8 mouse cellular contexts compared by ENCODE assay signal in genomic region chr6:34029746-34030027, GRCm38 (mm10). TPM values are rescaled to one million over a fixed set of nuclear protein-coding genes. Genes with fewer than 3 reads are reported as not detected.
DNase-seq lines count a peak whose midpoint lies in the region; ATAC-seq and TF ChIP-seq lines count a peak whose summit lies in the region.

No protein-coding gene starts in this region.

- TF ChIP-seq CTCF in heart, postnatal 0 days (IDR thresholded peaks at IDR 0.05; ENCODE audit: low read depth): no peak
- TF ChIP-seq CTCF in bone marrow macrophage, adult 2 months (IDR thresholded peaks at IDR 0.05; ENCODE audit: low read depth, low read length): no peak
- TF ChIP-seq CTCF in hindbrain, postnatal 0 days (IDR thresholded peaks at IDR 0.05; ENCODE audit: low read depth): no peak

- DNase-seq in heart, postnatal 0 days (ENCODE audit: low spot score): no peak
- DNase-seq in heart, postnatal 36 days: no peak
- no peak for DNase-seq in hindbrain, postnatal 0 days (ENCODE audit: low spot score)
- DNase-seq in midbrain, embryonic 14.5 days: no peak
- no peak for DNase-seq in embryo, embryonic 11 days
- DNase-seq in Muller cell, postnatal 12 days (ENCODE audit: inconsistent ontology term): no peak
- DNase-seq in urinary bladder, postnatal 36 days (ENCODE audit: low spot score in 2 of 2): no peak

- intact Hi-C loops in heart, postnatal 36 days (cut with DNase I): loop anchor here (5.0 kb wide), 1 partner anchor 148 kb away; the partner anchor contains the start of gene Slc35b4

- 0% methylated on average over 4 of the region's 4 CpGs for WGBS in heart, postnatal 0 days
- WGBS in hindbrain, postnatal 0 days: 3% methylated on average over 4 of the region's 4 CpGs
- WGBS in midbrain, embryonic 14.5 days: 0% methylated on average over 4 of the region's 4 CpGs

- no peak for TF ChIP-seq POLR2A in bone marrow macrophage, adult 2 months (IDR thresholded peaks at IDR 0.05; ENCODE audit: borderline replicate concordance, low read depth, low read length)

- no peak overlapping the region for H3K27ac ChIP-seq in heart, postnatal 0 days (ENCODE audit: low read depth)
- no peak overlapping the region for H3K27ac ChIP-seq in bone marrow macrophage, adult 2 months (ENCODE audit: insufficient read depth, low read depth, low read length)
- H3K27ac ChIP-seq in hindbrain, postnatal 0 days: 0 out of 2 replicates have a peak overlapping the region, but pooled peaks have one; percentile 63
- no peak overlapping the region for H3K27ac ChIP-seq in midbrain, embryonic 14.5 days (replicated peaks; ENCODE audit: low read depth, low read length)

- no peaks in the 10 kb centered on the region; the same call in 1 of the 2 replicates for H3K27me3 ChIP-seq in heart, postnatal 0 days (ENCODE audit: control insufficient read depth, insufficient read depth, low read length)
- H3K27me3 ChIP-seq in hindbrain, postnatal 0 days (ENCODE audit: insufficient read depth, low read length): no peaks in the 10 kb centered on the region
- no peaks in the 10 kb centered on the region for H3K27me3 ChIP-seq in midbrain, embryonic 14.5 days (ENCODE audit: control insufficient read depth, insufficient read depth, low read length)

- H3K9ac ChIP-seq in heart, postnatal 0 days (replicated peaks; ENCODE audit: low read depth, low read length): peak overlapping the region; percentile 36
- H3K9ac ChIP-seq in hindbrain, postnatal 0 days (replicated peaks; ENCODE audit: low read length): peak overlapping the region; percentile 47
- peak overlapping the region; percentile 52; the same call in 1 of the 2 replicates for H3K9ac ChIP-seq in midbrain, embryonic 14.5 days (replicated peaks; ENCODE audit: low read length)

- H3K4me1 ChIP-seq in heart, postnatal 0 days (ENCODE audit: control insufficient read depth, insufficient read depth): no peaks in the 10 kb centered on the region
- H3K4me1 ChIP-seq in bone marrow macrophage, adult 2 months (ENCODE audit: control insufficient read depth, insufficient read depth, low read length): peaks cover 8% of the 10 kb centered on the region
- no peaks in the 10 kb centered on the region for H3K4me1 ChIP-seq in hindbrain, postnatal 0 days (ENCODE audit: insufficient read depth, low read length)
- H3K4me1 ChIP-seq in midbrain, embryonic 14.5 days (ENCODE audit: control insufficient read depth, insufficient read depth, low read length): peaks cover 3% of the 10 kb centered on the region; the same call in 1 of the 2 replicates

- peak overlapping the region; percentile 87 for H3K4me2 ChIP-seq in heart, postnatal 0 days (ENCODE audit: low read depth, low read length)
- H3K4me2 ChIP-seq in hindbrain, postnatal 0 days (ENCODE audit: low read depth, low read length): peak overlapping the region; percentile 74
- H3K4me2 ChIP-seq in midbrain, embryonic 14.5 days (ENCODE audit: low read length): peak overlapping the region; percentile 81

- peak overlapping the region; percentile 61 for H3K4me3 ChIP-seq in heart, postnatal 0 days (ENCODE audit: low read depth, low read length)
- H3K4me3 ChIP-seq in bone marrow macrophage, adult 2 months (ENCODE audit: insufficient read depth, low read length): peak overlapping the region; percentile 86
- H3K4me3 ChIP-seq in hindbrain, postnatal 0 days (ENCODE audit: low read length): peak overlapping the region; percentile 56
- peak overlapping the region; percentile 64 for H3K4me3 ChIP-seq in midbrain, embryonic 14.5 days (replicated peaks; ENCODE audit: low read depth, low read length)

- ATAC-seq in heart, postnatal 0 days (ENCODE audit: insufficient read depth, low read depth): peak; percentile 40; the same call in 1 of the 2 replicates
- ATAC-seq in hindbrain, postnatal 0 days: peak; percentile 77
- peak; percentile 66; the same call in 1 of the 2 replicates for ATAC-seq in midbrain, embryonic 14.5 days (ENCODE audit: low FRiP score, low TSS enrichment)

- H3K9me3 ChIP-seq in heart, postnatal 0 days (replicated peaks; ENCODE audit: control insufficient read depth, low read length): no peaks in the 10 kb centered on the region
- no peaks in the 10 kb centered on the region for H3K9me3 ChIP-seq in hindbrain, postnatal 0 days (ENCODE audit: low read length)
- H3K9me3 ChIP-seq in midbrain, embryonic 14.5 days (ENCODE audit: control insufficient read depth, low read length): no peaks in the 10 kb centered on the region

- no peak for TF ChIP-seq EP300 in heart, postnatal 0 days (IDR thresholded peaks at IDR 0.05; ENCODE audit: low read depth)

- H3K36me3 ChIP-seq in heart, postnatal 0 days (replicated peaks; ENCODE audit: control insufficient read depth, insufficient read depth, low read length): no peaks in the 10 kb centered on the region
- no peaks in the 10 kb centered on the region for H3K36me3 ChIP-seq in hindbrain, postnatal 0 days (ENCODE audit: insufficient read depth, low read length)
- no peaks in the 10 kb centered on the region for H3K36me3 ChIP-seq in midbrain, embryonic 14.5 days (ENCODE audit: control insufficient read depth, insufficient read depth, low read length)

RNA-seq across cellular contexts. Expression of gene Lrguk, which starts 0.4 kb away (rescaled TPM):
- 2.6 TPM in 1 of 2 replicates, not detected in the other for total RNA-seq in heart, postnatal 0 days (2014; rRNA removed; ENCODE audit: low replicate concordance)
- 0.19 and 0.34 TPM in 2 replicates for polyA plus RNA-seq in heart, postnatal 0 days (2015; fragmentation: Nextera tagmentation; extraction: Ambion mirVana)
- under 1 TPM in 1 of 2 experiments, not detected in 1; 0.19 TPM for total RNA-seq in heart, postnatal 36 days (2021)
- not detected in 2 replicates for polyA plus RNA-seq in bone marrow macrophage, adult 2 months (2012; ENCODE audit: insufficient read depth, insufficient read length, missing spikeins)
- 0.99 and 2.1 TPM in 2 replicates for total RNA-seq in hindbrain, postnatal 0 days (2014; rRNA removed)
- polyA plus RNA-seq in hindbrain, postnatal 0 days (2015; fragmentation: Nextera tagmentation; extraction: Ambion mirVana): 1.2 and 1.4 TPM in 2 replicates
- polyA plus RNA-seq in midbrain, embryonic 14.5 days (2014; fragmentation: Nextera tagmentation; extraction: Ambion mirVana): 0.51 and 0.83 TPM in 2 replicates
